Mouse (Mus musculus) olfactory bulb, adult 2 months (tissue): Measurements from ENCODE around the gene Mettl7a1. TPM values are rescaled to one million over a fixed set of nuclear protein-coding genes. Genes with fewer than 3 reads are reported as not detected.
"Not testable (repeated sequence)": the region's sequence is repeated elsewhere in the genome, so short reads cannot be mapped to it uniquely, and the experiment has no call there.

Experiments
- H3K27ac ChIP-seq: fragments of 200-500 bp; 2 replicates; pipeline ENCODE4 v1.5.1; 2012; ENCODE audit warnings: low read depth, low read length; ENCODE audit not compliant: insufficient read depth
- H3K4me1 ChIP-seq: fragments of 200-500 bp; 2 replicates; pipeline ENCODE4 v1.6.1; 2012; ENCODE audit warnings: low read length; ENCODE audit not compliant: control insufficient read depth, insufficient read depth
- H3K4me3 ChIP-seq: fragments of 200-500 bp; 2 replicates; pipeline ENCODE4 v1.5.1; 2012; ENCODE audit warnings: mild to moderate bottlenecking, low read depth, low read length, moderate library complexity; ENCODE audit not compliant: insufficient read depth
- CTCF ChIP-seq: fragments of 200-500 bp; IDR thresholded peaks from 2 replicates; pipeline ENCODE4 v1.5.1; 2012; ENCODE audit warnings: low read depth, mild to moderate bottlenecking, low read length, moderate library complexity; ENCODE audit not compliant: insufficient read depth
- POLR2A ChIP-seq: fragments of 200-500 bp; IDR thresholded peaks from 2 replicates; pipeline ENCODE4 v1.6.1; 2012; ENCODE audit warnings: mild to moderate bottlenecking, low read depth, low read length, moderate library complexity; ENCODE audit not compliant: insufficient read depth
- WGBS: fragments of 180-500 bp; shearing (Covaris S2); methylation state at CpG from one replicate; pipeline ENCODE4 v1.1.7; 2018; 5-methylcytosine and 5-hydroxymethylcytosine counted together
- polyA plus RNA-seq: library from polyadenylated mRNA; stranded (reverse); fragments of >200 nt; gene quantifications from 2 replicates; pipeline ENCODE4 v1.2.4, GENCODE M21; 2012; ENCODE audit warnings: low replicate concordance; ENCODE audit not compliant: missing spikeins, insufficient read depth, insufficient read length

Gene Mettl7a1
- polyA plus RNA-seq, 1 experiment, result not detected

DNA sequence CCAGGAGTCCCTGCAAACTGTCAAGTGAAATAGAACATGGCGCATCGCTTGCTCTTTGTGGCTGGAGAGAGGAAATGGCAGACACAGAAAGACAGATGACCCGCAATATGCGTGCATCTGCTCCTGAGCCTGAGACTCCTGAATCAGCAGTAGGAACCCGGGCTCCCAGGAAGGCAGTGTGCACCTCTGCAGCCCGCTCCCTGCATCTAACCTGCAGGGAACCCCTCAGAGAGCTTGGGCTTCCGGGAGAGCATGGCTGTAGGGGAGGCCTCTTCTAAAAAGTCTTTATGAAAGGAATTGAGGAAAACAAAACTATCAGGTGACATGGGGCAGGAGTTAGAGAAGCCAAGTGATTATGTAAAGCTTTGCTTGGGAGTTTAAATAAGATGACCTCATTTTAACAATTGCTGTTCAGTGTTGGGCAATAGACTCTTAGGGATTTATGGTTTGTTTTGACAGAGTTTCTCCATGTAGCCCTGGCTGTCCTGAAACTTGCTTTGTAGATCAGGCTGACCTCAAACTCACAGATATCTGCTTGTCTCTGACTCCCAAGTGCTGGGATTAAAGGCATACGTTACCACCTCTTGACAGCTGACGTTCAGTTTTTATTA is 16.5 kb downstream of the Mettl7a1 start:
- no peak for TF ChIP-seq CTCF
- no peak for TF ChIP-seq POLR2A
- Histone ChIP-seq H3K27ac (no peak overlapping the region), H3K4me3 (no peak overlapping the region), H3K4me1 (peaks cover 3% of the 10 kb centered on the region; the same call in 1 of the 2 replicates)
- WGBS, result 82% methylated on average over 9 of the region's 9 CpGs

DNA sequence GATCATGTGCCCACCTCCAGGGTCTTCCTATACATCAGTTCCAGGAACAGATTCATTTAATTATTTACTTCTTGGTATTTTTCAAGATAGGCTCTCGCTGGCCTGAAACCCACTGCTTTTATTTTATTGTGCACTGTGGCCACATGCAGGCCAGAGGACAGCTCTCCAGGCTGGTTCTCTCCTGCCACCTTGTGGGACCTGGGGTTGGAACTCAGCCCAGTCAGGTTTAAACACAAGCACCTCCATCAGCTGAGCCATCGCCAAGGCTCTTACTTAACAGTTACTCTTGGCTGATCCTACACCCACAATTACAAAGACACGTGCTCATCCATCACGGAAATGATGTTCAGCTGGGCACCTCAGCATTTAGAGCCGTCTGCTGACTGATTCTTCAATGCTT is 17.2 kb downstream of the Mettl7a1 start:
- WGBS, result 67% methylated on average over 5 of the region's 5 CpGs

DNA sequence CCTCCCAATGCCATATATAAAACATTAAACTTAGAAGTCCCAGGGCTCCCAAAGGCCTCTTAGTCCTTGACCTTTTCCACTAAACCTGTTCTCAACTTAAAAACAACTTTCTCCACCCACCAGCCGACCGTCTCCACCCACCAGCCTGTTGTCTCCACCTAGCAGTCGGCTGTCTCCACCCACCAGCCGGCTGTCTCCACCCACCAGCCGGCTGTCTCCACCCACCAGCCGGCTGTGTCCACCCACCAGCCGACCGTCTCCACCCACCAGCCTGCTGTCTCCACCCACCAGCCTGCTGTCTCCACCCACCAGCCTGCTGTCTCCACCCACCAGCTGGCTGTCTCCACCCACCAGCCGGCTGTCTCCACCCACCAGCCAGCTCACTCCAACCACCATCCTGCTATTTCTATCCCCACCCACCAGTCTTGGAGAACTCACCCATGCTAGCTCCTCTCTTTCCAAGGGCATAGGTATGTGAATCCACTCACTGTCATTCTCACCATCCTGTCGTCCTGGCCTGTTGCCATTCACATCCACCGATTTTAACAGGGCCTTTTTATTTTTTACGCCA is 20.2 kb downstream of the Mettl7a1 start:
- H3K4me1 ChIP-seq, result peaks cover 3% of the 10 kb centered on the region; the same call in 1 of the 2 replicates
- 66% methylated on average over 12 of the region's 12 CpGs for WGBS
- no peak overlapping the region for H3K27ac ChIP-seq
- TF ChIP-seq POLR2A (no peak), CTCF (no peak)
- no peak overlapping the region for H3K4me3 ChIP-seq

More for the DNA sequence above, 17.2 kb downstream of the Mettl7a1 start:
- Histone ChIP-seq H3K4me3 (no peak overlapping the region), H3K4me1 (peaks cover 3% of the 10 kb centered on the region; the same call in 1 of the 2 replicates), H3K27ac (no peak overlapping the region)
- TF ChIP-seq CTCF (no peak), POLR2A (no peak)

DNA sequence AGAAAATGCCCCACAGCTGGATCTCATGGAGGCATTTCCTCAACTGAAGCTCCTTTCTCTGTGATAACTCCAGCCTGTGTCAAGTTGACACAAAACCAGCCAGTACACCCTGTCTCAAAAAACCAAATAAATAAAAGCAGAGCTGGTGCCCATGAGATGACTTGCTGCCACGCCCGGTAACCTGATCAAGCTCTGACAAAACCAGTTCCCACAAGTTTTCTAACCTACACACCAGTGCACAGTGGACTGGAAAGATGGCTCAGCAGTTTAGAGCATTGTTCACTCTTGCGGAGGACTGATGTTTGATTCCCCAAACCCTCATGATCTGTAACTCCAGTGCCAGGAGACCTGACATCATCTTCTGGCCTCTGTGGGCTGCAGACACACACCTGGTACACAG is 21.3 kb downstream of the Mettl7a1 start:
- H3K4me3 ChIP-seq, result no peak overlapping the region
- TF ChIP-seq CTCF (no peak), POLR2A (no peak)
- WGBS, result 97% methylated on average over 3 of the region's 3 CpGs
- peaks cover 3% of the 10 kb centered on the region; the same call in 1 of the 2 replicates for H3K4me1 ChIP-seq
- H3K27ac ChIP-seq, result no peak overlapping the region

DNA sequence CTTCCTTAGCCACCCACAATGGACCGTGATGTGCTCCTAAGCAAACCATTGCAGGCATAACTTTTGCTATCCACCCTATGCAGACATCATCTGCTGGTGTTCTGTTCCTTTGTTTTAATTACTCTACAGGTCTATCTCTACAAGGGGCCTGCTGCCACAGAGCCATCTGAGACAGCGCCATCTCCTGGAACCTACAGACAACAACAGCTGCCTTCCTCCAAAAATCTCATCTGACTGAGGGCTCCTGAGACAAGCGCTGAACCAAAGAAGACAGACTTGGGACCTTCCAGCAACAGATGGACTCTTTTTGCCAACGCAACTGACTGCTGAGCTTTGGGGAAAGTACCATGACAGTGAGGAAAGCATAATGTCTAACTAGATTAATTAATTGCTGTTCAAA is 24.1 kb downstream of the Mettl7a1 start:
- not testable (repeated sequence) for H3K4me1 ChIP-seq, H3K27ac ChIP-seq, H3K4me3 ChIP-seq
- WGBS, result 75% methylated on average over 4 of the region's 4 CpGs

DNA sequence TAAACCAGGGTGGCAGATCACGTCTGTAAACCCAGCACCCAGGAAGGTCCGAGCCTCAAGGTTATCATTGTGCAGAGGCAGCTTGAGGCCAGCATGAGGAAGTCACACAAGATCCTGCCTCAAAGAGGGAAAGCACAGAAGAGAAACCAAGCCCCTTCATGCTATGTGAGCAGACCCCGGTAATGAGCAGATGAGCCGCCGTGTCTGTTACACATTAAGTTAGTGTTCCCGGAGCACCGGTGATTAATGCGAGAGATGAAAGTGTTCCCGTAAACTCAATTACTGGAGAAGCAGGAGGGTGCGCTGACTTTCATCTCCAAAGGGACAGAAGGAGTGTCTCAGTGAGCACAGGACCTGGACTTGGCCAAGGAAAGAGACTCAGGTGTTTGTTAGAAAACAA is 25.4 kb downstream of the Mettl7a1 start:
- H3K27ac ChIP-seq, H3K4me1 ChIP-seq, H3K4me3 ChIP-seq: not testable (repeated sequence)
- 80% methylated on average over 10 of the region's 10 CpGs for WGBS

DNA sequence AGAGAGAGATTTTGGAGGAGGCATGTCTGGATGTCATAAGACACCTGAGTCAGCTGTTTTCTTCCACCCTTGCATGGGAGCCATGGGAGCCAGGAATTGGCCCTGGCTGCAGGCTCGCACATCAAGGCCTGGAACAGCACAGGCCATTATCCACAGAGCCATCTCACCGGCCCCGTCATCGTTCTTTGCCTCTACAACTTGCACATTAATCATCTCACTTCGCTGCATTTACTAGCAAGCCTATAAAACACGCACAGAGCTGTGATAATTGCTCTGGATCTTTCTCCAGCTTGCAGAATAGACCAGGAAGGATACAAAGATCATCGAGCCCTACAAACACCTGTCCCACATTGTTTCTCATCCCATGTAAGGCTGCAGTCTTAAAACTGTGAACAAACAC is 26.8 kb downstream of the Mettl7a1 start:
- no peak for TF ChIP-seq POLR2A
- no peak for TF ChIP-seq CTCF
- WGBS, result 79% methylated on average over 7 of the region's 7 CpGs
- Histone ChIP-seq H3K27ac (no peak overlapping the region), H3K4me1 (no peaks in the 10 kb centered on the region), H3K4me3 (no peak overlapping the region)

DNA sequence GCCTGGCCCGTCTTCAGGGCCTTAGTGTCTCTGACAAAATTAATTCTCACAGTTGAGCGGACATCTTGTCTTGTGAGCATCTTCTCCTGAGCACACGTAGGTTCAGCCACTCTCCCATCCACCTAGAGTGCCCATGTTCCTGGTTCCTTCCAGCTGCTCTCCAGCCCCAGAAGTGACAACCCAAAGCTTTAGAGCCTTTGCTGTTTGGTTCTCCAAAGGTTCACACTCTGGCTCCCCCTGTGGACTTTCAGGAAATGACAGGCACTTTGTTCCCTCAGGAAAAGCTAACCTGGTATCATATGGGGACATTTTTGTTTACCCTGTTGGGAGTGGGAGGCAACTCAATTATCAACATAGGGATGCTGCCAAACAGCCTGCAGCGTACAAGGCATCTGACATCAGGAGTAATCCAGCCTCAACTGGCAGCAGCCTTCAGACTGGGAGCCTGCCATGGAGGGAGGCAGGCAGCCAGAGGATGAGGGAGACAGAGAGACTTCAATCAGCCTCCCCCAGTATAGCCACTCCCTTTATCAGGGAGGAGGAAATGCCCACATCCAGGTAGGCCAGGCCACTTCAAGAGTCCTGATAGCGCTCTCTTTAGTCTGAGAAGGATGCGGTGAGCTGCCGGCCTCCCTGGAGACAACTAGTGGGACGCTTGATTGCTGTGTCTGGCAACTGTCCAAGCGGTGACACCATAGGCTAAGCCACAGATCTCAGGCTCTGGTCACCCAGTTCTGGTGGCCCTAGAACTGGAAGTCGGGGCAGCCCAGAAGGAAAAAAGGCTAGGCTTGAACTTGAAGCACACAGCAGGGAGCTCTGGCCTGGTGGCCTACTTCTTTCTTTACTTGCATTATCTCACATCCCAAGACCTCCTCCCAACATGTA is 28.4 kb downstream of the Mettl7a1 start:
- not testable (repeated sequence) for H3K27ac ChIP-seq, H3K4me3 ChIP-seq, H3K4me1 ChIP-seq
- 45% methylated on average over 2 of the region's 10 CpGs for WGBS

DNA sequence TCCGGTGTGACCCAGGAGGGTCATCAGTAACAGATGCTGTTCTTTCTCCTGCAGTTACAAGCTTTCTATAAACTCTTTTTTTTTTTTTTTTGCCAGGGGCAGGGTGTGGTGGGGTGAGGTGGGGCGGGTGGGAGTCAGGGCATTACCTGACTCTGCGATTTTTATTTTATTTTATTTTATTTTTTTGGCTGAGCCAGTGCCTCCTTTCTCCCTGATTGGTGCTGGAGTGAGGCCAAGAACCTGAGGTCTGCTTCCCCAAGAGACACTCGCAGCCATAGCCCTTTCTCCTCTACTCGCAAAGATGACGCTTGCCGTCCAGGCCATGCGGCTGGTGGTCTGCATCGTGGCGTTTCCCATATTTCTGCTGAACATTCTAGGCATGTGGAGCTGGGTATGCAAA is 30.7 kb downstream of the Mettl7a1 start, which contains the start of gene Mettl7a3:
Mettl7a3 (plus strand) TSS at position 301 of the 400 bp plus-strand sequence.
- TF ChIP-seq CTCF (no peak), POLR2A (no peak)
- 82% methylated on average over 10 of the region's 10 CpGs for WGBS
- Histone ChIP-seq H3K4me3 (no peak within 1 kb of the TSS), H3K27ac (no peak within 1 kb of the TSS), H3K4me1 (no peaks in the 10 kb centered on the region)

DNA sequence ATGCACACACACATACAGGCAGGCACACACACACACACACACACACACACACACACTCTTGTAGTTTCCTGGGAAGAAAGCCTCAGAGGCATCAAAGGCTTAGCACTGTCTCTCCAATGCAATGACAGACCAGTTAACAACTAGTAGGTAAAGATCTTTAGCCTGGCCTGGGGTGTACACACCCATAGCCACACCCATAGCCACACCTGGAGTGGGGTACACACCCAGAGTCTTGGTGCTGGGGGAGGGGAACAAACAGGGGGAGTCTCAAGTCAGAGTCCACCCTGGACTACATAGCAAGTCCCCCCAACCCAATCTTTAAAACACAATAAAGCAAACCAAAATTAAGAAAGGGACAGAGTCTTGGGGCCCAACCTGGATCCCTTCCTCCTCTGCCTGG is 33.4 kb downstream of the Mettl7a1 start:
- not testable (repeated sequence) for H3K4me3 ChIP-seq, H3K27ac ChIP-seq, H3K4me1 ChIP-seq

DNA sequence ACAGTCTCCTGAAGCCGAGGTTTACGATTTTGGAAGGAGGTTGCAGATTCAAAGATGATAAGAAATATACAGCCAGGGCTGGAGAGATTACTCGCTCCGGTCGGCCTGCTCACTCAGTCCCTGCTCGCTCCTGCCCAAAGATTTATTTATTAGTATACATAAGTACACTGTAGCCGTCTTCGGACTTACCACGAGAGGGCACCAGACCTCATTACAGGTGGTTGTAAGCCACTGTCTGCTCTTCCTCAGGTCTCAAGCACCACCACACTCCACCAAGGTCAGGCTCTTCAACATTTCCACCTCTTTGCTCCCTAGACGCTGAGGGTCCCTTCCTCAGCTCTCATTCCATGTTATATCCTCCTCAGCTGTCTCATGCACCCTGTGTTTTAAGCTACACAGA is 33.9 kb downstream of the Mettl7a1 start:
- not testable (repeated sequence) for H3K4me3 ChIP-seq, H3K4me1 ChIP-seq, H3K27ac ChIP-seq
- whole genome bisulfite sequencing, result 47% methylated on average over 10 of the region's 10 CpGs

DNA sequence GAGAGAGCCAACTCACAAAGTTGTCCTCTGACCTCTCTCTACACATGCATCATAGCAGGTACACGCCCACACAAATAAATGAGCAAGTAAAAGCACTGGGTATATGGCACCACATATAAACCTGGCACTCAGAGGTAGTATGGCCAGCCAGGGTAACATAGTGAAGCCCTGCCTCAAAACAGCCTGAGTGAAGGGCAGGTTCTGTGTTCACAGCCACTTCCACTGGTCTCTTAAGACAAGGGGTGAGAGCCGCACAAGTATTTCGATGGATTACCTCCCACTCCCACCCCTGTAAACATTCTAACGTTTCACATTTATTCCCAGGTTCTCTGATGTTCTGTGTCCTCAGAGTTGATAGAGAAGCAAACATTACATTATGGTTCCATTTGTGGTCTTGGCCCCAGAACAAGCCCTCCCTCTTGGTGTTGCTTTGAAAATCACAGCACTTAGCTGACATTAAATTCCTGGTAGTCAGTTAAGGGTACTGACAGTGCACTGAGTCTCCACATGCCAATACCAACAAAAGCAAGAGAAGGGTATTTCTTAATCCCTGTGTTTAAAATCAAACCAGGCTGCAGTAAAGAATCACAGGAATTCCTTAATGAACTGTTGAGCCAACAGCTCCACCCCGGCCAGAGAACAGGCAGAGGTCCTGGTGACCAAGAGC is 37.5 kb downstream of the Mettl7a1 start:
- H3K4me1 ChIP-seq, H3K27ac ChIP-seq, H3K4me3 ChIP-seq: not testable (repeated sequence)
- WGBS, result 76% methylated on average over 4 of the region's 5 CpGs
